Mouse (Mus musculus): ENCODE data around the gene Slc7a1. TPM values are rescaled to one million over a fixed set of nuclear protein-coding genes. Genes with fewer than 3 reads are reported as not detected.

Gene Slc7a1
- 18.3 and 23.1 TPM in 2 replicates for total RNA-seq (2017)

DNA sequence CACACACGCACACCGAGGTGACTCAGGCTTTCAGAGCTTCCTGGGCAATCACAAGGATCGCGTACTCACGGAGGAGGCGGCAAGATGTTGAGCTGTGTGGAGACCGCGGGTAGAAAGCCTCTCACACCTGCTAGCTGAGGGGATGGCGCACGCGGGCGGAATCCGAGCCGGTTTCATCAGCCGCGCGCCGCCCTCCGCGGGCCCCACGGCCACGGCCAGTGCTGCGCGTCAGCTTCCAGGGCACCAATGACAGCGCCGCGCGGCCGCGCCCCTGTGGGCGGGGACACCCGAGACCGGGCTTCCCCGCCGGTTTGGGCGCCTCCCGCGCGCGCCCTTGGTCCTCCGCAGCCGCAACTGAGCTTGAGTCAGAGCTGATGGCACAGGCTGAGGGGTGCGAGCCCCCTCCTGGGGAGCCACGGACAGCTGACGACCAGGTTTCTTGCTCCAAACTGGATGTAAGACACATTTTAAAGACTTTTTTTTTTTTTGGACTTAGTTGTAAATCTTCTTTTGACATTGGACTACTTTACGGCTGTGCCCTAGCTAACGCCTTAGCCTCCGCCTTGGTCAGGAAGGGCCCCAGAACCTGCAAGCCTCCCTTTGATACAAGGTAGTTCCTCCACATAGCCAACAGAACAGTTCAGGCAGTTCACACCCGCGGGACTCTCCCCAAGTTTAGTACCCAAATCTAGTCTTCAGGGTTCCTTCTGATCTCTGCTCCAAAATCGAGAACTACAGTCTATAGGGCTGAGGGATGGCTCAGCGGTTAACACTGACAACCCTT lies at the start of gene Slc7a1:
Slc7a1 (minus strand) TSS at position 245 of the 784 bp plus-strand sequence.
- ATAC-seq (replicated peaks in 1 of 2; ENCODE audit: insufficient read depth in 1 of 2, low FRiP score in 2 of 2, low TSS enrichment in 1 of 2, low read depth in 1 of 2, poor library complexity in 2 of 2, severe bottlenecking in 2 of 2), result peak; percentile 73 to 82

DNA sequence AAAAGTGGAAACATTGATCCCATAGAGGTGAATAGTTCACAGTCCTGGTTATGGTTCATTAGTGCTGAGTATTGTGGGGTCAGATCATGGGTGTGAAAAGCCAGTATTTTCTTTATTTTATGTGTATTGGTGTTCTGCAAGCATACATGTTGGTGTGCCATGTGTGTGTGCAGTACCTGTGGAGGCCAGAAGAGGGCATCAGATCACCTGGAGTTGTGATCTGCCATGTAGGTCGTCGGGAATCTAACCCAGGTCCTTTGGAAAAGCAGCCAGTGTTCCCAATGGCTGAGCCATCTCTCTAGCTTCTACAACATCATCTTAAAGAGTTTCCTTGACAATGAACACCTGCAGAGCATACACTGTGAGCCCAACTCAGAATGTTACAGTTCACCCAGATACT lies 45.3 kb upstream of the Slc7a1 start:
- no peak for ATAC-seq (replicated peaks in 1 of 2; ENCODE audit: insufficient read depth in 1 of 2, low FRiP score in 2 of 2, low TSS enrichment in 1 of 2, low read depth in 1 of 2, poor library complexity in 2 of 2, severe bottlenecking in 2 of 2)

DNA sequence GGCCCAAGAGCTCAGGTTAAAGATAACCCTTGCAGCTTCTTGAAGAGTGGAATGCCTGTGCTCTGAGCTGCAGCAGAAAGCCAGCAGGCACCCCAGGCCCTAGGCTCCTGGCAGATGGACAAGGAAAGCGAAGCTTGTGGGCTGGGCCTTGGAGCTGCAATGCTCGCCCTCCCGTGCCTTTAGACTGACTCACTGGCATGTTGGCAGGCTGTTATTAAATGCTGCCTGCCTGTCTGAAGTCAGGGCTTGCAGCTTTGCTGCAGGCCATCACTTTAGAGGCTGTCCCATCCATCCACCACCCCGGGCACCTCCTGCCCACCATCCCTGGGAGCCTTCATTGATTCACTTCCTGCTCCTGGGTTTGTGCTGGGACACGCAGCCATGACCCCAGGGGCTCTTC lies 44.0 kb upstream of the Slc7a1 start:
- no peak for ATAC-seq (replicated peaks in 1 of 2; ENCODE audit: insufficient read depth in 1 of 2, low FRiP score in 2 of 2, low TSS enrichment in 1 of 2, low read depth in 1 of 2, poor library complexity in 2 of 2, severe bottlenecking in 2 of 2)

DNA sequence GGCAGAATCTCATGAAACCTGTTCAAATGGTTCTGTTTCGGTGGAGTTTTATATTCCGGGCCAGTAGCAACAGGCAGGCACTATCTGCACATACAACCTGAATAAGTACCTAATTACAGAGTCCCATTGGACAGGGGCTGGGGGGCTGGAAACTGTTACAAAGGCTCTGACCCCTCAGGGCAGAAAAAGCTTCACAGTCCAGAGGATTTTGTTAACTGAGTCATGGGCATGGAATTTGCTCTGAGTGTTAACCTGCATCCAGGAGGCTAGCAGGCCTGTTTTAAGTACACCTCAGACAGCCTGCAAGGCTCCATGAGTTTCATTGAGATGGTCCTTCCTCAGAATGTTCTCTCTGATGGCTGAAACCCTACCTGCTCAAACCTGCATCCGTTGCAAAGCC lies 36.0 kb upstream of the Slc7a1 start:
- no peak for ATAC-seq (replicated peaks in 1 of 2; ENCODE audit: insufficient read depth in 1 of 2, low FRiP score in 2 of 2, low TSS enrichment in 1 of 2, low read depth in 1 of 2, poor library complexity in 2 of 2, severe bottlenecking in 2 of 2)

DNA sequence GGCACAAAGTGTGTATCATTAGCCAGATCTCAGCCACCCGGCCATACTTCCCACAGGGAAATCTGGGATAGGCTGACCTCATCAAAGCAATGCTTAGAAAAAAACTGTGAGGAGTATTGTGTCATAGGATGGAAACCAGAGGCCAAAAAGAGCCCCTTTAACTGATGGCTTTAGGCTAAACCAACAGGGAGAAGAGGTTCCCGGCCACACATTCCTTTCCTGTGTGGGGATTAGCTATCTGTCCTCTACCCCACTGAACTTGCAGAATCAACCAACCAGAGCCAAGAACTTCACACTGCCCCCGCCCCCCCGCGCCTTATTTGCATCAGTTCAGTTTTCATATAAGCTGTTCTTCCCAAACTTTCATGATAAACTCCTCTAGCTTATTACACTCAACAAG lies 32.4 kb upstream of the Slc7a1 start:
- no peak for ATAC-seq (replicated peaks in 1 of 2; ENCODE audit: insufficient read depth in 1 of 2, low FRiP score in 2 of 2, low TSS enrichment in 1 of 2, low read depth in 1 of 2, poor library complexity in 2 of 2, severe bottlenecking in 2 of 2)

DNA sequence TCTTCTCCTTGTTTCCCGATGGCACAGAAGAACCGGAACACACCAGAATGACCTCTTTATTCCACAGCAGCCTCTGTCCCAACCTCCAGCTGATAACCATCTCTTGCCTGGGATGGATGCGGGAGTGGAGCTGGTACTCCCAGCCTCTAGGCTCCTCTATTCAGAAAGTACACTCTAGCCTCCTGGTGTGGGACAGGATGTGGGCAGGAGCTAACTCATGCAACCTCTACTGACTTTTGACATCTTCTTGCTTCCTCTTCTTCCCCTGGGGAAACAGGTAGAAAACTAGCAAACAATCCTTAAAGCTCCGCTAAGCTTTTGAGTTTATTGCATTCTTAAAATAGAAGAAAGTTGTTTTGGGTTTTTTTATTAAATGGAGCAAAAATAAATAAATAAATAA lies 29.1 kb upstream of the Slc7a1 start:
- ATAC-seq (replicated peaks in 1 of 2; ENCODE audit: insufficient read depth in 1 of 2, low FRiP score in 2 of 2, low TSS enrichment in 1 of 2, low read depth in 1 of 2, poor library complexity in 2 of 2, severe bottlenecking in 2 of 2), result peak; percentile 81 to 89

DNA sequence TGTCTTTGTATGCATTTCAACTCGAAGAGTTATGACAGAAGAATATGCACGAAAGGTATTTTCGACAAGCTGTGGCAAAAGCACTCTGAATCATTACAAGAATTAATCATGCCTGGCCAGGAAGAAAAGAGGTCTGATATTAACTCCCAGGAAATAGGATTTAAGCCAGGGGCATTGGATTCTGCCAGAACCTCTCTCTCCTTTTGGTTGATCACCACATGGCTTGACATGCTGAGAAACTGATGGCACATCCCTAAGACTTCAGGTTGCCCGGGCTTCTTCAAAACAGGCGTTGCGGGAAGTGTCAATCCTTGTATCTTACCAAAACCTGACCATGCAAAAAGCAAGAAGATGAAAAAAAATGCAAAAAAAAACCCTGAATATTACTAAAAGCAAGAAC lies 25.4 kb upstream of the Slc7a1 start:
- ATAC-seq (replicated peaks in 1 of 2; ENCODE audit: insufficient read depth in 1 of 2, low FRiP score in 2 of 2, low TSS enrichment in 1 of 2, low read depth in 1 of 2, poor library complexity in 2 of 2, severe bottlenecking in 2 of 2), result no peak

DNA sequence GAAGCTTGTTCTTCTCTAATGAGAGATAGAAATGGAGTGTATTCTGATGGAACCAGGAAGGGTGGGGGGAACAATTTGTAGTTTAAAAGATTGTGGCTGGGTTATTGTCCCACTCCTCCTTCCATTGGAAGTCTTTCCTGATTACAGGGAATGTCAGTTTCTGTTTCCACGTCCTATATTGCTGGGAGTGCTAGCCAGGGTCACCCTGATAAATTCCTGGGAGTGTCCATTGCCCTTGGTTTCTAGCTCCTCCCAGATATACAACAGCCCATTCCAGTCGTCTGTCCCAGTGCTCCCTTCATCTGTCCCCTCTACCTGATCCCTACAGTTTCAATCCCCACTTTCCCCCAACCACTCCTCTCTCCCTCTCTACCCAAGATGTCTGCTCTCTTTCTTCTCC lies 21.6 kb upstream of the Slc7a1 start:
- no peak for ATAC-seq (replicated peaks in 1 of 2; ENCODE audit: insufficient read depth in 1 of 2, low FRiP score in 2 of 2, low TSS enrichment in 1 of 2, low read depth in 1 of 2, poor library complexity in 2 of 2, severe bottlenecking in 2 of 2)

DNA sequence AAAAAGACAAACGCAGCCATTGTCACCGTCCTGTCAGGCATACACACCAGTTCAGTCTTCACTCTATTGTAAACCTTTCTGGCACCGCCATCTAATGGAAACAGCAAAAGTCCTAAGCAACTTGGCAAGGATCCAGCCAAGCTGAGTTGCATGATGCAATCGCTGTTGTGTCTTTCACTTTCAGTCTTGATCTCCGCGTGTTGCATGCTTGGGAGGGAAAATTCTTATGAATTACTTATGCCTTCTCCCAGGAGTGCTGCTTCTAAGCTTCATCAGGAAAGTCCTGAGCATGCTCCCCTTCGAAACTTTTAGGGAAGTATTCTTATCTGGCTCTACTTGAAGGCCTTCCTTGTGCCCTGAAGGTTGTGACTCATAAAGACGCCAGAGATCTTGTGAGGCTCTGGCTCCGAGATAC lies 19.4 kb upstream of the Slc7a1 start:
- ATAC-seq (replicated peaks in 1 of 2; ENCODE audit: insufficient read depth in 1 of 2, low FRiP score in 2 of 2, low TSS enrichment in 1 of 2, low read depth in 1 of 2, poor library complexity in 2 of 2, severe bottlenecking in 2 of 2), result peak in 1 of 2 experiments; percentile 42; a peak in 2 of 4 replicates

DNA sequence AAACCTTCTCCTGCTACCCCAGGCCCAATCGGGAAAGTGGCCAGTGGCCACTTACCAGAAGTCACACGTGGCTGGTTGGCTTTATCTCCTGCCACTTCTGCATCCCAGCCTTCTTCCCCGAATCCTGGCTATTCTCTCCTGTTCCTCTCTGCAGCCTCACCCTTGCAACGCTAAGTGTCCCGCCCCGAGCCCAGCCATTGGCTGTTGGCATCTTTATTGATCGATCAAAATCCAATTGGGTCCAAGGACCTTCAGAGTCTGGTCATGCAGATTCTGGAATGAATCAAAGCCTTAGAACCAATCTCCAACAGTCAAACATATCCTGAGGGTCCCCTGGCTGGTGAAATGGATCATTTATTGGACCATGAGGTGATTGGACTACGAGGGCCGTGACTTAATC lies 18.7 kb upstream of the Slc7a1 start:
- no peak for ATAC-seq (replicated peaks in 1 of 2; ENCODE audit: insufficient read depth in 1 of 2, low FRiP score in 2 of 2, low TSS enrichment in 1 of 2, low read depth in 1 of 2, poor library complexity in 2 of 2, severe bottlenecking in 2 of 2)

DNA sequence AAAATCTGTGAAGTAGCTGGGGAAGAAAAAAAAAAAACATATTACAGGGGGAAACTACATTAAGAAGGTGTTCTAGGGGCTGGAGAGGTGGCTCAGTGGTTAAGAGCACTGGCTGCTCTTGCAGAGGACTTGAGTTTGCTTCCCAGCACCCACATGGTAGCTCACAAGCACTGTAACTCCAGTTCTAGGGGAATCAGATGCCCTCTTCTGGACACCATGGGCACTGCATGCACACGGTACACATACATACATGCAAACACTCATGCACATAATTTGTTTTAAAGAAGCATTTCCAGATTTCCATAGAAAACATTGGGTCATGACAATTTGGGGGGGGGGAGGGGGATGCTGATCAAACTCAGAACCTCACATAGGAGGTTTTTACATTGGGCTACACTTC lies 18.1 kb upstream of the Slc7a1 start:
- no peak for ATAC-seq (replicated peaks in 1 of 2; ENCODE audit: insufficient read depth in 1 of 2, low FRiP score in 2 of 2, low TSS enrichment in 1 of 2, low read depth in 1 of 2, poor library complexity in 2 of 2, severe bottlenecking in 2 of 2)

DNA sequence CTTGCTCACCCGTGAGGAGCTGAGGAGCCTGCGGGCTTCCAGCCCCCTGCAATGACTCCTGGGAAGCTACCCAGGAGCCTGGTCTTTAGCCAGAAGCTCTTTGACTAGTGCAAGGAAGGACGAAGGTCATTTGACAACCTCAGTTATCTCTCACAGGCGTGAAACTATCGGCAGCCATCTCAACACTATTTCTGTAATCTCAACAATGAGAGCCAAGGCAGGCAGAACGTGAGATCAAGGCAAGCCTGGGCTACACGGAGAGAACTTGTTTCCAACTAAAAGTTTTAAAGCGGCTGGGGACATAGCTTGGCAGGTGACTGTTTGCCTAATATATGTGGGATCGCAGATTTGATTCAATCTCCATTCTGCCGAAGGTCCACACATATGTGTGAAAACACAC lies 16.8 kb upstream of the Slc7a1 start:
- ATAC-seq (replicated peaks in 1 of 2; ENCODE audit: insufficient read depth in 1 of 2, low FRiP score in 2 of 2, low TSS enrichment in 1 of 2, low read depth in 1 of 2, poor library complexity in 2 of 2, severe bottlenecking in 2 of 2), result no peak

DNA sequence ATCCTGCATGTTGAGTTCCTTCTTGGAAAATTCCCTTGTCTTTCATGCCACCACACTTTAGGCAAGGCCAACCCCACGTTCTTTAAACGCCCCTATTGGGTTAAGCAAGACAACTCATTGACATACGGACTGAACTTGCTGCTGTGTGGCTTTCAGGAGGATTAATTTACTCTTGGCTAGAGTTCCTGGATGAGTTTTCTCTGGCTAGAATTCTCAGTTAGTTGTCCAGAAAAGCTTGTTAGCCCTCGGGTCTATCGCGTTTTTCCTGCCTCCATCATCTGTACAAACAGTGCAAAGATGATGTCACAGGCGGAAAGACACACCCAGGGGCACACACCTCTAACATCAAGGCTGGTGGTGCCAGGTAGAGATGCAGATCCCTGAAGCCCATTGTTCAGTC lies 14.5 kb upstream of the Slc7a1 start:
- no peak for ATAC-seq (replicated peaks in 1 of 2; ENCODE audit: insufficient read depth in 1 of 2, low FRiP score in 2 of 2, low TSS enrichment in 1 of 2, low read depth in 1 of 2, poor library complexity in 2 of 2, severe bottlenecking in 2 of 2)

DNA sequence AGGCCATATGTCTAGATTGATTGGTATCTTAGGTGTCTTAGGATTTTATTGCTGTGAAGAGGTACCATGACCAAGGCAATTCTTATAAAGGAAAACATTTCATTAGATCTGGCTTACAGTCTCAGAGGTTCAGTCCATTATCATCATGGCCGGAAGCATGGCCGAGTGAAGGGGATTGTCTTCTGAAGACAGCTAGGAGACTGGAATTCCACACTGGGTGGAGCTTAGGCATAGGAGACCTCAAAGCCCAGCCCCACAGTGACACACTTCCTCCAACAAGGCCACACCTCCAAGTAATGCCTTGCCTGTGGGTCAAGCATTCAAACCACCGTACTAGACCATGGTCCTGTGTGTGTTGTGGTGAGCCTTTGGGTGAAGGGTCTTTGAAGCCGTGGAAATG lies 12.8 kb upstream of the Slc7a1 start:
- no peak for ATAC-seq (replicated peaks in 1 of 2; ENCODE audit: insufficient read depth in 1 of 2, low FRiP score in 2 of 2, low TSS enrichment in 1 of 2, low read depth in 1 of 2, poor library complexity in 2 of 2, severe bottlenecking in 2 of 2)

DNA sequence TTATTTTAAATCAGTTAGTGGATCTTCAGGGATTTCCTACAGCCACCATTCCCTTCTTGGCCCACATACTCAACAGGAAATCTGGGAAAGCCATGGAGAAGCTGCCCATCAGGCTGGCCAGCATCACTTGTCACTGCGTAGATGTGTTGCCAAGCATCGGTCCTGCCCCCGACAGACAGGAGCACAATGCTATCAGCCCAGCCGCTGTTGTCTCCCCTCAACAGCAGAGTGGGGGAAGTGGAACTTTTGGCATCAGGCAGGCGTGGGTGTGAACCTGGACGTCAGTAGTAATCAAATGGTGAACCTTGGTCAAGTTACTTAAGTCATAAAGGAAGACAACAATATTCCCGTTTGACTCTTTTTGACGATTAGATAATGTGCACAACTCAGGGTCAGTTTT lies 9.8 kb upstream of the Slc7a1 start:
- no peak for ATAC-seq (replicated peaks in 1 of 2; ENCODE audit: insufficient read depth in 1 of 2, low FRiP score in 2 of 2, low TSS enrichment in 1 of 2, low read depth in 1 of 2, poor library complexity in 2 of 2, severe bottlenecking in 2 of 2)

DNA sequence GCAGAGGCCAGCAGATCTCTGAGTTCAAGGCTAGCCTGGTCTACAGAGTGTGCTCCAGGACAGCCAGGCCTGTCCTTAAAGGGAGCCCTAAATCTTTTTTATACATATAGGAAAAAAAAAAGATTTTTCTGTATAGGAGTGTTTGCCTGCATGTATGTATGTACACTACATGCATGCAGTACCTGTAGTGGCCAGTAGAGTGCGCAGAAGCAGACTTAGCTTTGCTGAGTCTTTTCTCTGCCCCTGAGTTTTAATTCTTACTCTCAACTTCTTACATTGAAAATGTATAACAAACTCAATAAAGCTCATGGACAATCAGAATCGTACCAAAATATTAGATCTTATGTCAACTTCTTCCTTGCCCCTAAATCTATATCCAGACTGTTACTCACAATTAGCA lies 7.2 kb upstream of the Slc7a1 start:
- ATAC-seq (replicated peaks in 1 of 2; ENCODE audit: insufficient read depth in 1 of 2, low FRiP score in 2 of 2, low TSS enrichment in 1 of 2, low read depth in 1 of 2, poor library complexity in 2 of 2, severe bottlenecking in 2 of 2), result no peak

DNA sequence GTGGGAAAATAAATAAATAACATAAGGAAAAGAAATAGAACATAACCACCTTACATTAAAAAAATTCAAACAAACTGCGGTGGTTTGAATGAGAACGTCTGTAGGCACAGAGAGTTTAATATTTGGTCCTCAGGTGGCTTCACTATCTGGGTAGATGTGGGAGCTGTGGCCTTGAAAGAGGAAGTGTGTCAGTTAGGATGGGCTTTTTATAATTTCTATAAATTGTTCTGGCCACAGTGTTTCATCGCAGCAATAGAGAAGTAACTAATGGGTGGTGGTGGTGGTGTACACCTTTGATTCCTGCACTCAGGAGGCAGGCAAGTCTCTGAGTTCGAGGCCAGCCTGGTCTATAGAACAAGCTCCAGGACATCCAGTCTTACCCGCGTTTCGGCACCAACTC lies 4.8 kb upstream of the Slc7a1 start:
- ATAC-seq (replicated peaks in 1 of 2; ENCODE audit: insufficient read depth in 1 of 2, low FRiP score in 2 of 2, low TSS enrichment in 1 of 2, low read depth in 1 of 2, poor library complexity in 2 of 2, severe bottlenecking in 2 of 2), result no peak

DNA sequence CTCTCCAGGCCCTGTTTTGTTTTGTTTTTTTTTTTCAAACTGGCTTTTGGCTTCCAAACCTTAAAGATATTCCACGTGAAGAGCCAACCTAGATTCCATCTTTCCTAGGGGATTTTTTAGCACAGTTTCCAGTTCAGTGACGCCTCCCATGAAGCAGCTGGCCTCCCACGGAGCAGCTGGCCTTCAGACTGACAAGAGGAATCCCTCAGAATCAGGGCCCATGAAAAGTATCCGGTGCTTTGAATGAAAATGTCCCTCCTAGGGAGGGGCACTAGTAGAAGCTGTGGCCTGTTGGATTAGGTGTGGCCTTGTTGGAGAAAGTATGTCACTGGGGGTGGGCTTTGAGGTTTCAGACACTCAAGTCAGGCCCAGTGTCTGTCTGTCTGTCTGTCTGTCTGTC lies 2.9 kb upstream of the Slc7a1 start:
- no peak for ATAC-seq (replicated peaks in 1 of 2; ENCODE audit: insufficient read depth in 1 of 2, low FRiP score in 2 of 2, low TSS enrichment in 1 of 2, low read depth in 1 of 2, poor library complexity in 2 of 2, severe bottlenecking in 2 of 2)
